Mouse (Mus musculus) gastrocnemius, postnatal 14 days (tissue): ENCODE measurements around the gene Shmt2. TPM values are rescaled to one million over a fixed set of nuclear protein-coding genes. Genes with fewer than 3 reads are reported as not detected.

Experiments used
- DNase-seq: peaks from one replicate; pipeline ENCODE4 v3.0.0; 2021; ENCODE audit warnings: mixed read lengths
- intact Hi-C: fragments of 180-260 bp; cut with DNase I; formaldehyde crosslinking; loops from one replicate; pipeline ENCODE4 v1.15.1; 2025; ENCODE audit warnings: low total_unique reads
- total RNA-seq, 2 experiments: library from RNA; stranded (reverse); gene quantifications; 2 replicates each; pipeline ENCODE4 v1.2.3; 2021

Gene Shmt2
- total RNA-seq, 2 experiments from 2014 or later = 29.4 to 33.1 TPM

DNA sequence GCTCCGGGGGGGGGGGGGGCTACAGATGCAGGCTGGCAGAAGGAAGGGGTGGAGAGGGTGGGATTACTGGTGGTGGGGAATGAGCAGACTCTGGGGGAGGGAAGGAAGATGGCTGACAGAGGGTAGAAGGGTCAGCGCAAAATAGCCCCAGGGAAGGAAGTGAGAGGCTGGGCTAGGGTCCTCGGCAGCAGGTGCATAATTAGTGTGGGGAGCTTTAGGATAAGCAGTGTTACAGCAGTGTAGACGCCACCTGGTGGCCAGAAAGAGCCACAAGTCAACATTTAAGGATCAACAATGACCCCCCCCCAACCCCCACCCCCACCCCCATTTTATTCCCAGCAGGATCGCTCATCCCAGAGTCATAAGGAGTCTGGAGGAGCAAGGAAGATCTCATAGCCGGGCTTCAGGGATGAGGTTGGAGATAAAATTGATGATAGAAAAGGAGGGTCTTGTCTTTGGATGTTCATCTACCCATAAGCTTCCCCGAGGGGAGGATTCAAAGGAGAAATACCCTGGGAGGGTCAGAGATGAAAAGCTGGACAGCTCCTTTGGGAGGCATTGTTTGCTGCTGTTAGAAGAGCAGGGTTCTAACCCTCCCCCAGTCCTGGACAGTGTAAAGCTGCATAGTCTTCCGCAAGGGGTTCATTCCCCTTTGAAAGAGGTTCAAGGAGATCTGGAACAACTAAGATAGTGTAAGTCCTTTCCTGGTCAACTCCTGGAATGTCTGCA lies 14.5 kb upstream of the Shmt2 start:
- DNase-seq = no peak
- intact Hi-C loops = loop anchor here (5.0 kb wide), 1 partner anchor 59 kb away; no protein-coding TSS in a partner anchor

DNA sequence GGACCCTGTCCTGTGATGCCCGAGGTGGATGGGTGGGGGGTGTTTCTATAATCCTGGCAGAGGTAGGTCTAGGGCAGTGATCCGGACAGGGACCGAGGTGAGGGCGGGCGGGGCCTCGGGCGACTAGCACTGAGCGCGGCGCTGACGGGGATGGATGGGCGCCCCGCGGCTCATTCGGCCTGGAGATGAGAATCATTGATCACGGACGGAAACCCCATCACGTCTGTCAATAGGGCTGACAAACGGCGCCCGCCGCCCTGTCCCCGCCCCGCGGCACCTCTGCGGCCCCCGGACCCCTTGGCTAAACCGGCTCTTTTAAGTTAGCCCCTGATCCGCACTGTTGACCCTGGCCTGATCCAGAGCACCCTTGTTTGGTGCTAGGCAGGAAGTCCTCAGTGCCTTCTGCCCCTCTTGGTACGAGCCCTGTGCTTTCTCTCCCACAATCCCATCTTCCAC lies 12.7 kb upstream of the Shmt2 start:
- no peak for DNase-seq
- intact Hi-C loops = loop anchor here (2.0 to 5.0 kb wide), 2 partner anchors 22 to 58 kb away; no protein-coding TSS in a partner anchor

DNA sequence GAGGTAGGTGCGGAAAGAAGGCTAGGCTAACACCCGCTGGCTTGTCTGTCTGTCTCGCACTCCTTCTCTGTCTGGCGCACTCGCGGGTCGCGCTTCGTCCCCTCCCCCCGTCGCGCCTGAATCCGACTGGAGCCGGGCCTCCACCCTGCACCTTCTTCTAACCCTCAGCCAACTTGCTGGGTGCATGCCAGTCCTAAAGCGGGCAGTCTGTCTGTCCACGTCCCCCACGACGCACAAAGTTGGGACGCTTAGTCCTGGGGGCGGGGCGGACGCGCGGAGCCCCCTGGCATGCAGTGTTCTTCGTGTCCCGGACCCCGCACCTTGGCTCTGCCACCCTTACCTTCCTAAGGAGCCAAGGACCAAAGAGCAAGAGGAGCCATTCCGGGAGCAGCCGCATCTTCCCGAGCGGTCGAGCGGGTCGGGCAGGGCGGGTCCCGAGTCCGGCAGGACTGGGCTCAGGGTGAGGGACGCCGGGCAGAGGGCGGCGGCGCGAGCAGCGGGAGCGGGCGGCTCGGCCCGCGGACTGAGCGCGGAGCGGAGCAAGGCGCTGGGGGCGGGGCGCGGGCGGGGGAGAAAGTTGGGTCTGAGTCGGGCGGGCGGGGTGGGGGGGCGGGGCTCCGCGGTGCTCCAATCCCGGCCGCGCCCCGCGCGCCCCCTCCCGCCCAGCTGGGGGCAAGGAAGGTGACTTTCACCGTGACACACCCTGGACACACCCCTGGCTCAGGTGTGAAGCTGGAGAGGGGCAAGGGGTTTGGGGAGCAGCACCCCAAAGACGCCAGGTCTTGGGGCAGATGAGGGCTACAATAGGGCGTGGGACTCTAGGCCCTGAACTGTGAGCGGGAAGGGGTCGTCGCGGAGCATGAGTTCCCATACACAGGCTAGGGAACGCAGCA lies 12.0 kb upstream of the Shmt2 start, which contains the start of gene Nxph4:
Nxph4 (minus strand) TSS at position 524 of the 893 bp plus-strand sequence.
- DNase-seq = no peak
- intact Hi-C loops = loop anchor here (2.0 kb wide), 1 partner anchor 21 kb away; no protein-coding TSS in a partner anchor

DNA sequence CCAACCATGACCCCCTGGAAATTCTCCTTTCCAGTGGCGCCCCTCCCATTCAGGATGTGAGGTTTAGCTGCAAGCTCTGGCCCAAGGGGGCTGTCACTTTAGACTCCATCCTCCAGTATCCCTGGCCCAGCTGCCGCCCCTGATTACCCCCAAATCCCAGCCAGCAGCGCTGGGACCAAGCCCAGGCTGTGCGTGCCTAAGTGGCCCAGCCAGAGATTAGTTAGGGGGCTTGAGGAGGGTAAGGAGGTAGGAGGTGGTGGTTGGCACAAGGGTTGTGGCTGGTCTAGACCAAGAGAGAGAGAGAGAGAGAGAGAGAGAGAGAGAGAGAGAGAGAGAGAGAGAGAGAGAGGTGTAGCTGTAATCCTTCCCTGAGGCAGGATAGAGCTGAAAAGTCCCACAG lies 9.3 kb upstream of the Shmt2 start:
- intact Hi-C loops = no loop called here
- DNase-seq = no peak

DNA sequence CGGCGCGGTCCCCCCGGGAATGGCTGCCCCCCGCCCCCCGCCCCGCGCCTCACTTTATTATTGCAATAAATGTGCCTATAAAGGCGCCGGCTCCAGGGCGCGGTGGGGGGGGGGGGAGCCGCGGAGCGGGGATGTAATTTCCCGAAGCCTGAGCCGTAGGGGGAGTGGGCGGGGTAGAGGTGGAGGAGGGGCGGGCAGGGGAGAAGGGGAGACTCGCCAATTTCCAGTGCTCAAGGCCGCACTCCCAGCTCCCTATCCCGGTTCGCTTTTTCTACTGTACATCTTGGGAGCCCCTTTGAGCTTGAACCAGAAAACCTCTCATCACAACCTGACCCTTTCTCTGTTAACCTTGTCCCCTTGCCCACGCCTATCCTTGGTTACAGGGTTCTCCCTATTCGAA lies 8.7 kb upstream of the Shmt2 start:
- intact Hi-C loops = no loop called here
- no peak for DNase-seq

DNA sequence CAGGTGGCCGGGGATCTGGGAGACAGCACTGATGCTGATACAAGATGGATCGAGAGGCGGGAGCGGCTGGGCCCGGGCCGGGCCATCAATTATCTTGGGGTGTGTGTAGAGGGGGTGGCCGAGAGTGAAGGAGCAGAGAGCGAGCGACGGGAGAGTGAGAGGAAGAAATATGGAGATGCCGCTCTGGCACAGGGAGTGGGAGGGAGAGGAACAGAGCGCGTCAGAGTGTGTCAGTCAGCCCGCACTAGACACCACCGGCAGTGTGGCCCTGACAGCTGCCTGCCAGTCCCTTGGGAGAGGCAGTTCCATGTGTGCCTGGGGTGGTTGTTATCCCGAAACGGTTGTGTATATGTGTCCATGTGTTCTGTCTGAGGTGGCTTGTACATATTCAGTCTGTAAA lies 5.2 kb upstream of the Shmt2 start:
- intact Hi-C loops = no loop called here
- DNase-seq = no peak

DNA sequence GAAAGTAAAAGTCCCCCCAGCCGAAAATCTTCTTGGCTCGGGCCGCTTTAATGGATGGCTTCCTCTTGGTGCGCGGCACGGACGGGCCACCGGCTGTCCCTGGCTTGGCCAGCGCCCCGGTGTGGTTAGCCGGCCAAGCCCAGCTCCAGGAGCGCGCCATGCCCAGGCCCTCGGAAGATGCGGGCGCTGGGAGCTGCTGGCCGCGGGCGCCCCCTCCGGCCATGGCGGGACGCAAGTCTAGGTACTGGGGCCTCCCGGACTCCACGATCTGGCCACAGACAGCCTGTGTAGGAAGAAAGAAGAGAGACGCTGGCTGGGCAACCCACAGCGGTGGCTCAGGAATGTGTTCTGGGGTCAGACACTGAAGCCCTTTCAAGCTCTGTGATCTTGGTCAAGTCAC lies 4.4 kb upstream of the Shmt2 start:
- DNase-seq = peak; percentile 75
- intact Hi-C loops = no loop called here

DNA sequence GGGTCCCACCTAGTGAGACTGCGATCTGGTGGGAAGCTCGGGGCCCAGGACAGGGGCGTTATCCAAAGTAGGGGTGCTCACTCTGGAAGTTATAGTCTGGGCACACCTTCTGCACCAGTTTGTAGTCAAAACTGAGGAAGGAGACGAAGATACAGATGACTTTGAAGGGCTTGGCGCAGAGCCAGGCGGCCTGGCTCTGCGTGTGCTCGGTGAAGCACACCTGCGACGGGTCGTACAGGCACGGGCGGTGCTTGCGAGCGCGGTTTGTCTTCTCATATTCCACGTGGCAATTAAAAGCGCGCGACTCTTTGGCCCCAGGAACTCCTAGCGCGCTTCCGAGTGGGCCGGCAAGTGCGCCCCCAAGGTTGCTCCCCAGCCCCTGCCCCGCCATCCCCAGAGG lies 3.8 kb upstream of the Shmt2 start:
- intact Hi-C loops = no loop called here
- no peak for DNase-seq

DNA sequence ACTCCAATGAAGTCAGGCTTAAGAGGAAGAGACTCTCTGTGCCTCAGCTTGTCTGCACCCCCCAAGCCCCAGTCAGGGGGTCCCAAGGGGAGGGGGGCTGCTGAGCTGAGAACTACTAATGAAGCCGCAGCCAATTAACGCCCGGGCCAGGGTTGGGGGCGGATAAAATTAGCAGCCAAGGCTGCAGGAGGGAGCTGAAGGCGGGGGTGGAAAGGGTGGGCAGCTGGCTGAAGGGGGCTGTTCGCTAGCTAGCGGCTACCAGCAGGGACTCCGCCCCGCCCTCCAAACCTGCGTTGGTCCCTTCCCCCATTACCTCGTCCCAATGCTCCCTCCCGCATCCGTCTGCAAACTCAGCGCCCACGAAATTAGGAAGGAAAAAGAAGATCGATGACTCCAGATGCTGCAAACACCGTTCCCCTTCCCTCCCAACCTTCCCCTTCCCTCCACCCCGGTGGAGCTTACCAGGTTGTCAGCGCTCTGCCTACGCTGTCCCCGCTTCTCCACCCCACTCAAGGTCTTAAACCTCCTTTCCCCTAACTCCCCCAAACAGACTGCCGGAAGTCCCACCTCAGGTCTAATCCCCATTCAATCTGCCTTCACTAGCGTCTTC lies 2.5 kb upstream of the Shmt2 start:
- DNase-seq = no peak
- intact Hi-C loops = no loop called here

DNA sequence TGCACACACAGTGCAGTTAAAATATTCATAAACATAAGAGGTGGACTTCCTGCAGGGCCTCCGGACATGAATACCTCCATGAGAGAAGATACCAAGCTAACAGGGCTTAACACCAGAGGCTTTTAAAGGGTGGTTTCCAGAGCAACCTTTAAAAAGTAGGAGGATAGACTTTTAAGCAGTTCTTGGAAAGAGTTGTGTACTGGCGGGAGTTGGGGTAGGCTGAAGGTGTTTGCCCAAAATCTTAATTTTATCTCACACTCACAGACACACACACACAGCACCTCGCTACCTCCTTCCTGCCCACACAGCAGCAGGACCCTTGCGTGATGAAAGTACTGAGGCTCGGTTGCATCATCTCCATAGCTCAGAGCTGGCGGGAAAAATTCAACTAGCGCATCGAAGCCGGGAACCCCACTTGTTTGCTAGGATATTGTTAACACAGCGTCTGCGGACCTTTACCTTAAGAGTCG lies 598 bp downstream of the Shmt2 start:
- DNase-seq = no peak
- intact Hi-C loops = no loop called here

DNA sequence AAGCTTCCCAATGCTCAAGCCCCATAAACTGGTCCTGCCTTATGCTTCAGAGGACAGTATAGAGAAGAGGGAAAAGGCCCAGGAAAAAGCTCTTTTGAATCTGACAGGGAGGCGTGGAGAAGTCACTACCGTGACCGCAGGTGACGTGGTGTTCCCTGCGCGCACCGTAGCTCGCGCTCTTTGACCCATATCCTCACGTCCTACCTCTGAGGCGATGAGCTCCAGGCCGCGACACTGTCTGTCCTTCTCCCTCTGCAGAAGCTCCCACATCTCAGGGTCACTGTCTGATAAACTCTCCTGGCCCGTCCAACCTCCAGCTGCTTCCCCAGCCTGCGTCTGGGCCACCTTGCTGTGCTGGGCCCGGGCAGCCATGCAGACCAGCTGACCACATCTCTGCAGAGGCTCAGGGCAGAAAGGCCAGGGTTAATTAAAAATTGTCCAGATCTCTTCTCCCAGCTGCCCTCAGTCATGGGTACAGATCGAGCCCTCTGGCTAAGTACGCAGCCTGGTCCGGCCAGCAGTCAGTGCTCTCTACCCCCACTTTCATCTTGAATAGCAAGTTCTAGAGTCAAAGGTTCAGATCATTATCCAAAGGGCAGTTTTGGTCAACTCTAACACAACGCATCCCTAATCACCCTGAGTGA lies 1.4 kb downstream of the Shmt2 start:
- DNase-seq = no peak
- intact Hi-C loops = no loop called here

DNA sequence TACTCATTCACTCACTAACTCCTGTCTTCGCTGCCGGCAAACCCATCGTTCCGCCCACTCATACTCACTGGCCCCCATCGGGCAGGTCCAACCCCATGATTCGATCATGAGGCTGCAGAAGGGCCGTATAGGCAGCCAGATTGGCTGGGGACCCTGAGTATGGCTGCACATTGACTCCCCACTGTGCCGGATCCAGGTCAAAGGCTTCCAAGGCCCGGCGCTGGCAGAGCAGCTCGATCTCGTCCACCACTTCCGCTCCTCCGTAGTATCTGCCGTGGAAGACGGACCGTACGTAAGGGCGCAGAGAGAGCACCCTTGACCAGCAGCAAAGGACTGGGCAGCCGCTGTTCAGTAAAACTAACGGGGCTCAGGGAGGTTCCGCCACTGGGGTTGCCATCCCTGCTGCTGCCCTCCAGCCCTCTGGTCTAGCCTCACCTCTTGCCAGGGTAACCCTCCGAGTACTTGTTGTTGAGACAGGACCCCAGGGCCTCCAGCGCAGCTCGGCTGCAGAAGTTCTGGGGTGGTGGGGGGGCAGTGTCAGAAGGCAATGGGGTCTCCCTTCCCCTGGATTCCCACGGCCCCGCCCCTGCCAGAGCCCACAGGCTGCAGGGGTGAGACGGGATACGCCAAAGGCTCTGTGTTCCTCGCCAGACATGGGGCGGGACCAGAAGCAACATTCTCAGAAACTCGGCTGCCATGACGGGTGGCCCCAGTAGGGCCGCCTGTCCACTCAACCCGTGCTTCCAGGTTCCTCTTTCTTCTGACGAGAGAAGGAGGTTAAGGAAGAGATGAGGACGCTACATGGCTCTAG lies 2.1 kb downstream of the Shmt2 start:
- DNase-seq = no peak
- intact Hi-C loops = no loop called here

DNA sequence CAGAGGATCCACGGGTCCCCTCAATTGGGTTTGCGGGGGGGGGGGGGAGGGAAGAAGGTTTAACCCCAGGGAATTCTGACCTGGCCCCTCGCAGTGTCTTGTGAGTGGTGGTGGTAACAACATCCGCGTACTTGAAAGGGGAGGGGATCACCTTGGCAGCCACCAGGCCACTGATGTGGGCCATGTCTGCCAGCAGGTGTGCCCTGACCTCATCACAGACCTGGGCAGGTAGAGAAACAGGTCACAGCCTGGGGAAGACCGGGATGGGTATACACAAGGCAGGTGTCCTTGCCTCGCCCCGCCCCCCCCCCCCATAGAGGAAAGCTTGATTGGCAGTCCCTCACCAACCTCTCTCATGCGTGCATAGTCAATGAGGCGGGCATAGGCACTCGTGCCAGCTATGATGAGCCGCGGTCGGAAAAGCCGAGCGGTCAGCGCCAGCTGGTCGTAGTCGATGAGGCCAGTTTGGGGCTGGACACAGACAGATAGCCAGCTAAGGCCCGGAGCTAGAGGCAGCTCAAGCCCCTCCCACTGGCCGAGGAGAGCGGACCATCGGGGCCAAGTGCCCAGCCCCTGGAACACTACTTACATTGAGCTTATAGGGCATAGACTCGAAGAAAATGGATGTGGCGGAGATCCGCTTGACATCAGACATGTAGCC lies 3.1 kb downstream of the Shmt2 start:
- intact Hi-C loops = no loop called here
- no peak for DNase-seq

DNA sequence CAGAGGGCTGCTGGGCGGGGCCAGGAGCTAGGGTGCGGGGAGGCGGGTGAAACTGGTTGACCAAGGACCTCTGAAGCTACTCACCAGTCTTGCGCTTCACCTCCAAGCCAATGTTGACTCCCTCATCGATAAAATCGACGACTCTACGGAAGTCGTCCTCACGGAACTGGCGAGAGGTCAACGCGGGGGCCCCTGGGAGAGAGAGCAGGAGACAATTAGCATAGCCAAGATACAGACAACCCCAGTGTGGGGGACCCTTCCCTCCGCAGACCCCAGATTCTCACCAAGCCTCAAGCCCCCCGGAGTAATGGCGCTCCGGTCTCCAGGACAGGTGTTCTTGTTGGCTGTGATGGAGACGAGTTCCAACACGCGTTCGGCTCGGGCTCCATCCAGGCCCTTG lies 4.3 kb downstream of the Shmt2 start:
- no peak for DNase-seq
- intact Hi-C loops = no loop called here

DNA sequence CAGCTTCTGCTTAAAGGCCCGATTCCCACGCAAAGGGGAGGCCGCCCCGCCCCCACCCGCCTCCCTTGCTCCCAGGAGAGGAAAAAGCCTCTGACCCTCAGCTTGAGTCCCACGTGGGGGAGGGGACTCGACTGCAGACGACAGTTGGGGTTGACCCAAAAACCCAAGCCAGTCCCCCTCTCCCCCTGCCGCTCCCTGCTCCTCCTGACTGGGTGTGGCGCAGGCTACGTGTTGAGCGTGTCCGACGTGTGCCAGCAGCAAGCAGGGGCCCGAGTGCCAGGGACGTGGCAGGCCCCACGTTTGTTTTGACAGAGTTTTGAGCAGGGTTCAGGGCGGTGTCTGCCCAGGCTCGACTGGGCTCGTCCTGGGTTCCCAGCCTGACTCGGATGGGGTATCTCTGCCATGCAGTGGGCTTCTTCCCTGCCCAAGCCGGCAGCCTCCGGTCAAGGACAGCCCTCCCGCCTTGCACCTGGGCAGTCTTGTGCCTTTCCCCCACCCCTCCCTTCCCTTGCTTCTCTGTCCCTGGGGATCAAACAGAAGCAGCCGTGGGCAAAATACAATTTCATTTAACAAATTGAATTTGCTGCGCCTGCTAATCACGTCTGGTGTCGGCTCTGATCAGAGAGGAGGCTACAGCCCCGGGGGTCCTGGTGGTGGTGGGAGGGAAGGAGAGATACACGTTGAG lies 5.5 kb downstream of the Shmt2 start:
- intact Hi-C loops = no loop called here
- peak; percentile 59 for DNase-seq

DNA sequence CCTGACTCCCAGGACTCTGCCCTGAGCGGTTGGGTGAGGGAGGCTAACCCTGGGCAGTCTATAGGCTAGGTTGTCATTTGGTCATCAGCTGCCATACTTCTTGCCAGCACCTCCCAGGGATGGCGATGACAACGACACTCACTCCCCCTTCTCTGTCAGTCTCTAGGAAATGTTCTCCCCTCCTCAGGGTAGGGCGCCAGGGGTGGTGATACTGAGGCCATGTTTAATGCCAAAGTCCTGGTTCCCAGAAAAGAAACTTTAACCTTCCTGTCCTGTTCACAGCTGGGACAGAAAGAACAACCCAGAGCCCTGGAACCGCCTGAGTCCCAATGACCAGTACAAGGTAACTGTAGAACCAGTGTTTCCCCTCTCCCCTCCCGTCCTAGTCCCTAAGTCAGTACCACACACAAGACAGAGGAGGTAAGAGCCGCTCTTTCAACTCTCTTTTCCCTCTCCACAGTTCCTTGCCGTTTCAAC lies 6.2 kb downstream of the Shmt2 start:
- intact Hi-C loops = no loop called here
- DNase-seq = no peak

DNA sequence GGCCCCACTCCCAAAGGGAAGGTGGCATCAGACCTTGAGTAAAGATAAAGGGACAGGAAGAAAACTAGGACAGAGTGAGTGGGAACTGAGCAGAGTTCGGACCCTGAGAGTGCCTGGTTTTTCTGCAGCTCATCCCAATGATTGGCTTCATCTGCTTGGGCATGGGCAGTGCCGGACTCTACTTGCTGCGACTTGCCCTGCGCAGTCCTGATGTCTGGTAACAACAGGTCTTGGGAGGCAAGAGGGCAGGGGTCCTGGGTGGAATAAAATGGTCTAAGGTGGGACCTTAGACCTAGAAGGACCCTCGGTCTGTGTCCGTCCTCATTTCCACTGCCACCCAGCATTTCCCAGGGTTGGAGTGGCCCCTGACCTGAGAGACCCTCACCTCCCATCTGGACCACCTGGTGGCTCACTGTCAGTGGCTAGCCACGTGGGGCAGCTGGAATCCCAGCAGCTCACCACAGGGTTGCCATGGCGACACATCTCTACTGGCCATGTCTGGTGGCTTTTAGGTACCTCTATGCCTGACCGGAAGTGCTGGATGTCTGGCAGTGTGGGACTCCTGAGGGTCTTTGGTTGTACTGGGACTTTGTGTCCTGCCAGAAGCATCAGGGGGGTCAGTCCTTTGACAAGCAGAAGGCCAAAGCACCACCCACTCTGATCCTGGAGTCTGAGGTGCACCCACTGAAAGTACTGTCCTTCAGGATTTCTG lies 6.8 kb downstream of the Shmt2 start:
- intact Hi-C loops = no loop called here
- no peak for DNase-seq
